Mouse (Mus musculus) ES-CJ7 (cell line): ENCODE measurements around the gene Fntb.

Experiments
- DNase-seq: peaks from one replicate; pipeline ENCODE4 v3.0.0; 2011; ENCODE audit warnings: low read depth, low spot score

The Fntb gene

DNA sequence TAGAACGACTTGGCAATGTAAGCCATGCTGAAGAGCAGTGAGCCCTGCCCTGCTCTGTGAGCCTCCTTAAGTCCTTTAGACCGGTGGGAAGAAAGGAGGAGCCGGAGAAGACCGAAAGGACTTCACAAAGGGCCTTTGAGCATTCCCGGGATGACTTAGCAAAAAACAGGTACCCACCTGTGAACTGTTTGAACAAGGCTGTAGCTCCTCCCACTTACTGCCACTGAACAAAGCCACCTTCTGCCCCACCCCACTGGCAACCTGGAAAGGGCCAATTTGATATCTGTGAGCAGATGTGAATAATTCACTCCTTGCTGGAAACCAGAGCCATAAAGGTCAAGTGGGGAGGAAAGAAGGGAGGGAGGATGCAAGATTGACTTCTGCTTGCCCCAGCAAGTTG is 30.0 kb downstream of the Fntb start, which contains the start of gene Gpx2:
TSS of gene Gpx2 (minus strand) at position 205 of the 400 bp plus-strand sequence.
- DNase-seq = peak; percentile 43

DNA sequence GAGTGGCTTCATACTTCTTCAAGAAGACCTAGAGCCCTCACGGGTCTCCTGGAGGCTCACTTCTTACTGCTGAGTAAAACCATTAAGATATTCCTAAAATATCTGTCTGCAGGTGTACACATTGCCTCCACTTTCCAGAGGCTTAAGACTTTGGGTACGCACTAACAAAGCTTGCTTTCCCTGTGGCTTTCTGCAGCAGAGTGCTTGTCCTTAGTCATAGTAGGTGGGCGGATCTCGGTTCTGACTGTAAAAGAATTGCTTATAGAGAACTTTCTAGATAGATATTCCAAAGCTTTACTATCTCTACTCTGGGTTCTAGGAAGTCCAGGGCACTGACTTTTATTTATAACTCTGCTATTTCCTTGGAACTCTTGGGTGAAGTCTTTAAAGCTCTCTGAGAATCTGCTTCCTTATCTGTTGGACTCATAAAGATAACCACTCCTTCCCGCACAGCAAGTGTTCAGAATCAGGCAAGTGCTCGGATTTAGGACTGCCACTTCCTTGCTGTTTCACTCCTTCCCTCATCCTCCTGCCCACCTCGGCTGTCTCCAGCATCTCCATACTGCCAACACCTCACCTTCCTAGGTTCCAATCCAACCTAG is 31.6 kb downstream of the Fntb start:
- DNase-seq = no peak

DNA sequence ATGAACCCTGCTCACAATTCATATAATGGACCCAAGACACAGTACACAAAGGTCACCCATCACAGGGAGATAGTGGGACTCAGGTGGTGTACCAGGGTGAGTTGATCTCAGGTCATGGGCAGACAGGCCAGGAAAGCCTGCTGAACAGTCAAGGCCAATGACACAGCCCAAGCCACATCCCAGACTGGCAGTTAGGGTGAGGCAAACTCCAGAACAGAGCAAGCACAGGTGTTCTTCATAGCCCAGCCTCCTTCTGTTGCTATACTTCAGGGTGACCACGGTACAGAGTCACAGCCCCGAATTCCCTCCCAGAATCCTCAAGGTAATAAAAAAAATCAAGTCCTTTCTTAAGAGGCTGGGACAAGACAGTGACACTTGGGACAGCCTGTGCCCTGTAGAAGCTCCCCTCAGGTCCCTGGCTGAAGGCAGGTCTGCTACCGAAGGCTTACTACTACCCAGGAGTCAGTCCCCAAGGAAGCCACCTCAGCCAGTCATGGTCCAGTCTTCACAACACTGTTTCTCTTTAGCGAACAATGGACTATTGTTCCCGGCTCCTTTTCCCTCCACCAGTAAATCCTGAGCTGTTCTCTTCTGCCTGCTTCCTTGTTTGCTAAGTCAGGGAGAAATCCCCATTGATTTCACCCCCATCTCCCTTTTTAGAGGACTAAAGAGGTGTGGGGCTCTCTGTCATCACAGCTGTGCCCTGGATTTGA is 32.8 kb downstream of the Fntb start:
- no peak for DNase-seq

DNA sequence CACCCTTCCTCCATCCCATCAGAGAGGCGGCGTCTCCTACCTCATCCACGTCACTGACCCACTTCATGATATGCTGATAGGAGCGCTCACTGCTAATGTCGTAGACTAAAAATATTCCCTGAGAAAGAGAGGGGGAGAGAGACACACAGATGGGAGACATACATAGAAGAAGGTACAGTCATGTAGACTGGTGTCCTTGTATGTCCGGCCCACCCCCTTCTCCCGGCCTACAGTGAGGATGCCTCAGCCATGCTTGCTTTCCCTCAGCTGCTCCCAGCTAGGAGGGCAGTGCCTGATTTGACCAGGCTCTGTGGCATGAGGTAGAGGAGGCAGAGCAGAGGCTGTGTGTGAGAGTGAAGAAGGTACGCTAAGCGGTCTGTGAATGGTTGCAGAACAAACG is 37.6 kb downstream of the Fntb start:
- no peak for DNase-seq

DNA sequence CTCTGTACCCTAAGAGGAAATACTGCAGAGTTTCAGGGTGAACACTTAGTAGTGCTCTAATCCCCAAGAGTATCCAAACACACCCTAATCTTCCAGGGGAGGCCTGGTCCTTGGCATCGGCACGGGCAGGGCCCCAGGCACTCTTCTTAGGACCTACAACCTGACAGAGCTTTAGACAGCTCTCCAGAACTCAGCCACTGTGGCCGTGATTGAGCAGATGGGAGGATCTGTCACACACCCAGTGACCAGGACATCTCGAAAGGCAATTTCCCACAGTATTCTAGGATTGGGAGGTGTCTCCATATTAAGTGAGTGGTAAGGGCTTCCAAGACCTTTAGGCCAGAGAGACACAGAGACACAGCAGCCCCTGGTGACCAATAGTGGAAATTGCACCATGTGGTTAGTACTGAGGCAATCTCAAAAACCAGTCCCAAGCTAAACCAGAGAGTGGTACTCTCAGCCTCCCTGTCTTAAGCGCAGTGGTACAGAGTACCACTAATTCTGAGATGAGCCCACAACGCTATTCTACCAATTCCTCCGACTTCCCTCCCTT is 38.4 kb downstream of the Fntb start:
- peak; percentile 76 for DNase-seq

DNA sequence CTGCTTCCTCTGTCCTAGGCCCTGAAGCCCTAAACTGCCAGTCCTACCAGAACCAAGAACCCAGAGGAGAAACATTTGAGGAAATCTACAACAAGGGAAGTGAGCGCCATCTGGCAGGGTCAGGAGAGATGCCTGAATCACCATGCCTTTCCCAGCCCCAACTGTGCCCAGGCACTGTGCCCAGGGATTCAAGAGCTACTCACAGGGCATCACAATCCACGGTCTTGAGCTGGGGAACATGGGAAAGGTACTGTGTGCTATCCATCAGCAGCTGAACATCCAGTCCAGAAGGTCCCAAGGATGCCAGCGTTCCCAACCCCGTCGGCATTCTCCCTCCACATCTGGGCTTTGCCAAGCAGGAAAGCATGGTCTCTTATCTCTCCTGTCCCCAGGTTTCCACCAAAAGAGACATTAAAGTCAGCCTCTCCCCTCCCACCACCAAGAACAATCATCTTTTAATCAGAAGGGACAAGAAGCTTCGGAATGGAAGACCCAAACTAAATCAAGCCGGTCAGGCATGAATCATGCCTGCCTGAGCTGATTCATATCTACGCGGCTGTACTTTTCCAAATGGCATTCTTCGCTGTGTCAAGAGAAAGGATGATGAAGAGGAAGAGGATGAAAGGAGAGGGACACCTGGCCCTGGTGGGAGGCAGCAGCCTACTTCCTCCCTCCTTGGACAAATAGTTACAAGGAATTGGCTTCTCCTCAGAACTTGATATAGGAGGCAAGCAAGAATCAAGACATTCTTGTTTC is 39.8 kb downstream of the Fntb start:
- DNase-seq = no peak

DNA sequence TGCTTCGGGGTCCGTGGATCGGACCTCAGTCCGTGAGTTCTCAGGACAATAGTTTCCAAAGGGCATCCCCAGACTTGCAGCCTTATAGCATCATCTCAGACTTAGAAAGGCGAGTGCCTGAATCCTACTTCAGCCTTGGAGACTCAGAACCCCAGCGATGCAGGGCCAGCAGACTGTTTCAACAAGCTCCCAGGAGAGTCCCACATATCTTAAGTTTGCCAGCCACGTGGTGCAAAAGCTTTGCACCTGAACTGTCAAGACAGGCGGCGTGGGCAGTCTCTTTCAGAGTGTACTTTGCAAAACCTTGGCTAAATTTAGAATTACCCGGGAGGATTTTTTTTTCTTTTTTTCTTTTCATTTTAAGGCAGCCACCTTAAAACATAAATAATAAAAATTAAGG is 42.4 kb downstream of the Fntb start:
- DNase-seq = no peak

DNA sequence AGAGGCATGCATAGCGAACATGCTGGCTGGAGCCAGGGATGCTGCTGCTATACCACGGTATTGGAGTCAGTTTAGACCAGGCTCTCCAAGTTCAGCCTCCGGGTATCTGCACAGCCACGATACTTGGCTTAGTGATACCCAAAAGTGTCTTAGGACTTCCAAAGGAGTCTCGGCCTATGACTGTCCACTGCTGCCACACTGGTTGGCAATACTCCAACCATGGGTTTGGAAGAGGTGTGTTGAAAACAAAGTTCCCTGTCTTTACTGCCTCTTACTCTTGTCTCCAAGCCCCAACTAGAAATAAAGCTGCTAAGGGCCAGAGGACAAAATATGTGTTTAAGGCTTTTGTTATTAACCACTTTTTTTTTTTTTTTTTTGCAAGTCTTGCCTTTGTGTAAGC is 45.1 kb downstream of the Fntb start:
- no peak for DNase-seq

DNA sequence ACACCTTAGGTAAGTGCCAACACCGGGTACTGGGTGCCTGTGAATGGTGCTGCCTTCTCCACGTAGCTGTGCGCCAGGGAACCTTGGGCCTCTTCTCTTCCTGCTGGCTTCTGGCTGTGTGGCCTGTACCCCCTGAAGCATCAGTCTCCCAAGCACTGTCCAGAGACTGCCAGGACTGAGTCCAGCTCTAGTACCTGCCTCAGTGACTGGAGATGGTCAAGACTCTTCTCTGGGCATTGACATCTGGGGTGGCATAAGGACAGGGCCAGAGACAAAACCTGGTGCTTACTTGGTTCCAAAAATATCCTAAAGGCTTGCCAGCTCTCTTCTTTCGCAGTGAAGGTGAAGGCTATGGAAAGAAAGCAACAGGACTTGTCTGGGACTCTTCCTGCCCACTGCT is 45.6 kb downstream of the Fntb start:
- no peak for DNase-seq

DNA sequence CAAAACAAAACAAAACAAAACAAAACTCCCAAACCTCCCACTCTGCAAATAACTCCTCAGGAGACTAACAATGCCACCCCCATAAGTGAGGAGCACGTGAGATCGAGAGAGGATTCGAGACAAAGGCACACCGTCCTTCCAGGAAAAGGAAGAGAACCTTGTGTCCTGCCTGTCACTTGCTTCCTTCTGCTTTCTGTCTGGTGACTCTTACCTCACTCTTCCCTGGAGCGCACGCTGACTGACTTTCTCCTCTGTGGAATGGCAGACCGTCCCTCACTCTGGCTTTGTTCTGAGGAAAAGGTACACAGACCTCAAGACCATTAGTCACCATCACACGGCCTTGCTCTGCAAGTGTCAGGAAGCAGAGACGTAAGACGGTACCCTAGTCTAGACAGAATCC is 48.2 kb downstream of the Fntb start:
- no peak for DNase-seq

DNA sequence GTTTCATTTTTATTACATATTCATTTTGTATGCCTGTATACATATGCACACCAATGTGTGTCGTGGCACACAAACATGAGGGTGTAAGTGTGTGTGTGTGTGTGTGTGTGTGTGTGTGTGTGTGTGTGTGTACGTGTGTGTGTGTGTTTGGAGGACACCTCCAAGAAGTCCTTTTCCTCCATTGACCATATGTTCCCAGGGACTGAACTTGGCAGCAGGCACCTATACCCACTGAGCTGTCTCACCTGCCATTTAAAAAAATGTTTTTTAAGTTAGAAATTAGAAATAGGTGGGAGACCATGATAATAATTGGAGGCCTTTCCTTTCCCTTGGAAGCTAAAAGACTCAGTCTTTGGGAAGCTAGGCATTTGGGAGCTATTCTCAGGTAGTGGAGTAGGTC is 48.7 kb downstream of the Fntb start:
- no peak for DNase-seq

DNA sequence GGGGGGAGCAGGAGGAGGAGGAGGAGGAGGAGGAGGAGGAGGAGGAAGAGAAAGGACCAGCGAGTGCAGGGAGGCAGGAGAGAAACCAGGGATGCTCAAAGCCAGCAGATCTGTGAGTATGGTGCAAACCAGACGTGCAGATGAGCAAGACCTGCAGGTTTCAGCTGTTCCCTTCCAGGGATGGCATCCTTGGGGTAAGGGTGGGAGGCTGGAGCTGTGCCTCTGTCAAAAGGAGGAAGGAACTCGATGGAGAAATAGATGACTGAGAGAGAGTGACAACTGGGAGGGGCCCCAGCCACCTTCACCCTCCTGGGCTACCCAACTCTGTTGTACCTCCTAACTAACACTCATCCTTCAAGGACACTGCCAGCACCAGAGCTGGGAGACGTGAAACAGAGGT is 51.3 kb downstream of the Fntb start:
- no peak for DNase-seq

DNA sequence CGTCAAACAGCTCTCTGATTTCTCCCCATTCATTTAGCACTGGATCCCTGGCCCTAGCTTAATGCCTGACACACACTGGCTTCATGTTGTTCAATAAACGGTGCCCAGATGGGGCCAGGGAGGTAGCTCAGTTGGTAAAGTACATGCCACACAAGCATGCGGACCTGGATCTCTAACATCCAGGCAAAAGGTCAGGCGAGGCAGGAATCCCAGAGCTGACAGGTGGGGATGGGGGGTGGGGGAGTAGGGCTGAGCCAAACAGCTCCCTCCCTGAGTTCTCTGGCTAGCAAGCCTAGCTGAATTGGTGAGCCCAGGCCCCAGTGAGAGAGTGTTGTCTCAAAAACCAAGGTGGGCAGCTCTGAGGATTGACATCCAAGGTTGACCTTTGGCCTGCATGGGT is 51.8 kb downstream of the Fntb start:
- DNase-seq = no peak

DNA sequence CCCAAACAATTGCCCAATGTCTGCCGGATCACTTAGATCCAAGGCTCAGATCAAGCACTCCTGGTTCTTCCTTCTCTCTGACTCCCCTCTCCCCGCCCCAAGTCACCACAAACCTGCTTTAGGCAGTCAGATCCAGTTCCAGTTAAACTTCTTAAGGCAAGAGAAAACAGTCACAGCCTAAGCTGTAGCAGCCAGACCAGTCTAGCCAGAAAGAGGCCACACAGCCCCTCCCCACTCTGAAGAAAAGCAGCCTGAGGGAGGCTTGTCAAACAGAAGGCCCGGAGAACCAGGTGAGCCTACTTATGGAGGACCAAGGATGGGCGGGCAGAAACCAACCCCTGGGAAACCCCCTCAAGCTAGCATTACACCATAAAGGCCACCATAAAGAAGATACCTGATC is 52.7 kb downstream of the Fntb start:
- DNase-seq = peak; percentile 86

DNA sequence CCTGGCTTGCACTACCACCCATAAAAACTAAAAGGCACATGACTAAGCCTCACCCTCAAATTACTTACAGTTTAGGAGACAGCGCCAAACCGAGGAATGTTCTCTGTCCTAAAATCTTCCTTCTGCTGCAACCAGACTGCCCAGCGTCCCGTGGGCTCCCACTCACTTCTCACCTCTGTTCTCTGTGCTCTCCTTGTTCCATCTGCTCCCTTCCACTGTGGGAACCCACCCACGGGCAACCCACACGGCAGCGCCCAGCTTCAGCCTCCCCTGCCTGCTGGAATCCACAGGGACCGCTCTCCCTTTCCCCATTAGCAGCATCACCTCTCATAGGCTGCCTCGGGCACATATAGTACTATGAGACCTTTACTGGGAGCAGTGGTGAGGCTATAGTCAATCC is 53.5 kb downstream of the Fntb start:
- DNase-seq = no peak

DNA sequence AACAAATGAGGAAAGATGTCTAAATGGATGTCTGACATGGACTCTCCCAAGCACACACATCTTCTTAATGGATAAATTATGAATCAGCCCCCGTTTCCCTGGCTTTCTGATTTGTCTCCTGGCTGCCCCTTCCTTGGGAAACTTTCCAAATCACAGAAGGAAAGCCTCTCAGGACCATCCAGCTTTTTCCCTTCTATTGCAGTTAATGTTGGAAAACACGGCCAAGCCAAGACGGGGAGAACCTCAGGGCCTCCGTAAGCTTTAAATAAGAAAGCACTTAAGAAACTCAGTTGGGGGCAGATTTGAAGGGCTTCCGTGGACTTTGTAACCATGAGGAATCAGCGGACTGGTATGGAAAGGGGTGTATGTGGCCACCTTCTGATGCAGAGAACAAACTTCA is 54.4 kb downstream of the Fntb start:
- no peak for DNase-seq

DNA sequence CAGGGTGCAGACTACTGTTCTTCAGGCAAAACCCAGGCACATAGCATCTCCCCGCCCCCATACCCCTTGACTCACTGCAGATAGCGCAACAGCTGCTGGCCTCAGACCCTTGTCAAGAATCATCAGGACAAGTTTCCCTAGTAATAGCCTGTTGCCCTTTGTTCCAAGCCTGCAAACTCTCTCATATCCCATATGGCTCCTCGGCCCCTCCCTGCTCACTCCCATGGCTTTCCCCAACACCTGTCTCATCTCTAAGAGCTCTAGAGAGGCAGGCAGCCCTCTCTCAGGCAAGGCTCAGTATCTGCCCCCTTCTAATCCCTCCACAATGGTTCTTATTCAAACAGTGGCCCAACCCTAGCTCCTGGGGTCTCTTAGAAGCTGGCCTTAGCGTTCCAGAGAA is 55.2 kb downstream of the Fntb start:
- DNase-seq = no peak

DNA sequence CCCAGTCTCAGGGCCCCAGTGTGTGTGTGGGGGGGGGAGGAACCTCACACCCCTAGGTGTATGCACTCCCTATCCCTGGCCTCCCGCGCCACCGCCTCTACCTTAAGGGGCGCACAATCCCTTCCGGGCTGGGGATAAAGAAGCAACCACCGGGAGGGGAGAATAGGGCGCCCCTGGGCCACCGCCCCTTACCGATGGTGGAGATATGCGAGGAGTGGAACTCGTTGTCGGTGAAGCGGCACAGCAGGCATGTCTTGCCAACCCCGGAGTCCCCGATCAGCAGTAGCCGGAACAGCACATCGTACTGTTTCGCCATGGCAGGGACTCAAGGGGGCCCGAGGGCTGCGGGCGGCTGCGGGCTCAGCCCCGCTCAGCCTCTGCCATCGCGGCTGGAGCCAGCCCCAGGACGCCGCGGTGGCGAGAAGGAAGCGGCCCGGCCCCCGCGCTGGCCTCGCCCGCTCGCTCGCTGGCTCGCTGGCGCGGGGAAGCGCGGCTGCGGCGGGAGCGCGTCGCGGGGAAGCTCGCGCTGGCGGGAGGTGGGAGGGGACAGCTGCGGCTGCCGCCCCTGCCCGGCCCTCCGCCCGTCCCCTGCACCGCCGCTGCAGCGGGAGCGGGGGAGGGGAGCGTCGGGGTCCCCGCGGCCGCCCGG is 56.7 kb downstream of the Fntb start:
- peak; percentile 19 for DNase-seq

DNA sequence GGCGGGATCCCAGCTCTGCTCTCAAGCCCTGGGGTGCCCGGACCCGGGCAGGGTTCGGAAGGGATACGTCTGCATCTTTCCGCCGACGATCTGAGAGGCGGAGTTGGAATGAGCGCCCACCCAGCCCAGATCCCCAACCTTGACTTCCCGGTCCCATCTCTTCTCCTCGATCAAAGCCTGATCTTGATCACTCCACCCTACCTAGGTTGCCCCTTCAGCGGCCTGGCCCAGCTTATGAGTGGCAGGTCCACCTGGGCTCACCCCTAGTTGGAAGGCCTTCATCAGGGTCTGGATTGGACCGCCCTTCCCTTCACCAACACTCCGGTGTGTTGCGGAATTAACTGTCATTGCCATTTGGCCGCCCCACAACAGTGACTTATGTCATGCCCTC is 57.3 kb downstream of the Fntb start, which contains the start of gene Rab15:
TSS of gene Rab15 (minus strand) at position 258 of the 391 bp plus-strand sequence.
- DNase-seq = no peak

DNA sequence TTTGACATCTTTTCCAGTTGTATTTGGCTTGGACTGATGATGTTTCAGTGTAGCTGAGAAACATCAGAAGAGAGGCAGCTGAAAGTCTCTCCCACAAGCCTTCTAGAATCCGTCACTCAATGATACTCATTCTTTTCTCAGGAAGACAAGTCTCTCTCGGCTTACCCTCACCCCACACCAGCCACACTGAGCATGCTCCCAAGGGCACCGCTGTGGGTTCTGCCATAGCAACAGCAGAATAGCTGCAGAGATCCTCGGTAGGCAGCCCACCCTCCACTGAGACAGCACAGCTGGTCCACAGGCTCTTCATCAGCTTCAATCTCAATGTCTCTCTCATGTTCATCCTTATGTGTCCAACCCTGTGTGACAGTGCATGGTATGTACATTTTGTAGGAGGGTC is 59.9 kb downstream of the Fntb start:
- DNase-seq = no peak

DNA sequence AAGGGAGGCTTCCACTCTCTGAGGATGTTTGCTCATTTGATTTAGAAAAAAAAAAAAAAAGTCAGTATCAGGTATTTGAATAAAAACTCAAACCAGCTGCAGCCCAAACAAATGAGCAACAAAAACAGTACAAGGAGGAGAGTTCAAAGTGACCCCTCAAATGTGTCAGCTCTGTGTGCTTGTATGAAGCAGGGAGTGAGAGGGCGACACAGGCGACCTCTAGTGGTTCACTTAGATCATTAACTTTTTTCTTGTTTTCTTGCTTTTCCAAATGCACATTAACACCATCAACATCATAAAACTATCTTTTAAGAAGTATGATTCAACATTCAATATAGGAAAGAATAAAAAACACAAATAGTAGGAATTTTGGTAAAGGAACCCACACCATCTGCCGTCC is 67.3 kb downstream of the Fntb start:
- DNase-seq = peak; percentile 71
